Mouse (Mus musculus) stomach, postnatal 0 days (tissue): ENCODE measurements at regions not wholly inside any gene's neighbourhood (a gene's known extent, or its start where the extent isn't known, plus 50 kb on each side); places are given as distances from the start of the nearest gene placed in this dataset.

ENCODE experiments used
- ATAC-seq: fragments of 200-750 bp; cut with Nextera tagmentation; 2 replicates; pipeline ENCODE4 v1.8.0; 2017; ENCODE audit not compliant: low FRiP score, low TSS enrichment
- DNase-seq: peaks from one replicate; pipeline ENCODE4 v3.0.0-alpha.2; 2016; ENCODE audit warnings: low spot score
- H3K27ac ChIP-seq: fragments of 300-500 bp; sonication (generic); replicated peaks from 2 replicates; pipeline ENCODE4 v1.5.1; 2014; ENCODE audit warnings: mild to moderate bottlenecking, control low read depth
- H3K27me3 ChIP-seq: fragments of 300-500 bp; sonication (generic); 2 replicates; pipeline ENCODE4 v1.6.1; 2014; ENCODE audit warnings: low read length; ENCODE audit not compliant: control insufficient read depth, insufficient read depth
- H3K36me3 ChIP-seq: fragments of 300-500 bp; sonication (generic); 2 replicates; pipeline ENCODE4 v1.6.1; 2014; ENCODE audit warnings: low read length, mixed read lengths; ENCODE audit not compliant: control insufficient read depth, insufficient read depth
- H3K4me1 ChIP-seq: fragments of 300-500 bp; sonication (generic); replicated peaks from 2 replicates; pipeline ENCODE4 v1.6.1; 2014; ENCODE audit warnings: antibody characterized with exemption; ENCODE audit not compliant: control insufficient read depth, insufficient read depth
- H3K4me2 ChIP-seq: fragments of 300-500 bp; sonication (generic); replicated peaks from 2 replicates; pipeline ENCODE4 v1.6.1; 2014; ENCODE audit warnings: low read depth, mild to moderate bottlenecking, control low read depth, moderate library complexity
- H3K4me3 ChIP-seq: fragments of 300-500 bp; sonication (generic); 2 replicates; pipeline ENCODE4 v1.5.1; 2014; ENCODE audit warnings: low read depth, low read length, control low read depth
- H3K9ac ChIP-seq: fragments of 300-500 bp; sonication (generic); 2 replicates; pipeline ENCODE4 v1.6.1; 2014; ENCODE audit warnings: mild to moderate bottlenecking, low read length, control low read depth, mixed read lengths
- H3K9me3 ChIP-seq: fragments of 300-500 bp; sonication (generic); 2 replicates; pipeline ENCODE4 v1.6.1; 2016; ENCODE audit warnings: low read length; ENCODE audit not compliant: control insufficient read depth
- CTCF ChIP-seq: IDR thresholded peaks from 2 replicates; pipeline ENCODE4 v1.5.1; 2016; ENCODE audit warnings: antibody characterized with exemption, low read depth, mild to moderate bottlenecking, moderate library complexity
- EP300 ChIP-seq: optimal IDR thresholded peaks from 2 replicates; pipeline ENCODE3; 2016; ENCODE audit warnings: antibody characterized with exemption
- WGBS: fragments of 180-500 bp; shearing (Covaris S2); extraction: QIAGEN DNeasy Blood & Tissue Kit; methylation state at CpG from one replicate; pipeline ENCODE4 v1.1.7; 2014; 5-methylcytosine and 5-hydroxymethylcytosine counted together

DNA sequence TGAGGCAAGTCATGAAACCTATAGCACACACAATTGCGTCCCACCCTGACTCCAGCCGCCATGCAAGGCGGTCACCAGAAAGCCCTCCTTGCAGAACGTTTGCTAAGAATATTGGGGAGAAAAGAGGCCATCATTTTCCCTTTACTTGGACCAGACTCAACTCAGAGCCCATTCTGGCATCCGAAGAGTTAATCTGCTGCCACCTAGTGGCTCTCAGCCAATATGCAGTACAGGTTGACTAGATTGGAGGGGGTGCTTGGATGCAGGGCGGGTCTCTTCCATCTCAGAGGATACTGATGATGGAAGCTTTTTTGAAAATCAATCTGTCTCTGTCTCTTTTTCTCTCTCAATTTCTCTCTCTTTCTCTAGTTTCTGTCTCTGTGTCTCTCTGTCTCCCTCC is 139.6 kb downstream of the Tm2d1 start:
- DNase-seq (peak; percentile 56), ATAC-seq (0 out of 2 replicates have a peak, but pooled peaks have one; percentile 40)
- H3K4me1 ChIP-seq, result no peaks in the 10 kb centered on the region
- H3K36me3 ChIP-seq, result no peaks in the 10 kb centered on the region
- H3K27me3 ChIP-seq, result no peaks in the 10 kb centered on the region
- WGBS, result 11% methylated on average over 6 of the region's 6 CpGs
- no peak for TF ChIP-seq EP300
- peak; percentile 75 for TF ChIP-seq CTCF
- H3K9me3 ChIP-seq, result no peaks in the 10 kb centered on the region
- no peak overlapping the region for H3K4me3 ChIP-seq
- H3K9ac ChIP-seq, result no peak overlapping the region
- H3K4me2 ChIP-seq, result no peak overlapping the region
- no peak overlapping the region for H3K27ac ChIP-seq

- Histone ChIP-seq H3K4me1 (no peaks in the 10 kb centered on the region), H3K27ac (no peak overlapping the region), H3K4me2 (no peak overlapping the region), H3K9me3 (no peaks in the 10 kb centered on the region), H3K27me3 (no peaks in the 10 kb centered on the region), H3K36me3 (no peaks in the 10 kb centered on the region), H3K4me3 (no peak overlapping the region), H3K9ac (no peak overlapping the region)
- WGBS, result 96% methylated on average over 2 of the region's 2 CpGs
- ATAC-seq (no peak), DNase-seq (no peak)
- TF ChIP-seq CTCF (no peak), EP300 (no peak)
Measured at GRCm38 (mm10) chr4:98241921-98242320, 141.2 kb downstream of the Tm2d1 start.

DNA sequence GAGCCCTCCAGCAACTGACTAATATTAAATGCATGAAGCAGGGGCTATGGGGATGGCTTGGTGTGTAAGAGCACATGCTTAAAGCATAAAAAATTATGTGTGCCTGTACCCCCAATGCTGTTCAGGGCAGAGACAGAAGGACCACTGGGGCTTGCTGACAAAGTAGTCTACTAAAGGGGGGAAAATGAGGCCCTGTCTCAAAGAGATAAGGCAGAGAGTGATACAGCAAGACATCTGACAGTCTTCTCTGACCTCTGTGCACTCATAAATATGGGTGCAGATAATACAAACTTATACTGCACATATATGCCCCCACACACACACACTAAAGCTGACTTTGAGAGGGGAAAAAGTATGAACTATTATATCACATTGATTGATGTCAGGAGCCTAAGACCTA is 142.8 kb downstream of the Tm2d1 start:
- no peak for DNase-seq
- H3K9ac ChIP-seq, result no peak overlapping the region
- no peak for TF ChIP-seq EP300
- TF ChIP-seq CTCF, result no peak
- ATAC-seq, result no peak
- H3K4me1 ChIP-seq, result no peaks in the 10 kb centered on the region
- no peaks in the 10 kb centered on the region for H3K36me3 ChIP-seq
- no peaks in the 10 kb centered on the region for H3K27me3 ChIP-seq
- no peak overlapping the region for H3K4me3 ChIP-seq
- no peaks in the 10 kb centered on the region for H3K9me3 ChIP-seq
- H3K4me2 ChIP-seq, result no peak overlapping the region
- H3K27ac ChIP-seq, result no peak overlapping the region

DNA sequence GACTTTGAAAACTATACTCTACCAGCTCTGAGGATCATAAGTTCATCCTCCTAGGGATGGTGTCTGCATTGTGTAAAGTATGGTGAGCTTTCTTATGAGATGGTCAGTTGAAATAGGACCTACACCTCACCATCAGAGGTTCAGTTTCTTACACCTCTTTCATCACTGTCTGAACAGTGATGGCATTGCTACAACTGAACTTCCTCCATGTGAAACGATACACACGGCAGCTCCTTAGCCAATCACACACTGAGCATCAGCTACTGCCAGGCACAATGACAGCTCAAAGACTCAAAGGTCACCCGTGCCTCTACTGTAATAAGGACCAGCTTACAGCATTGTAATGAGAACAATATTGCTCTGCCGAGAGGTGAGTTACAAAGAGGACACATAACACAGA is 145.0 kb downstream of the Tm2d1 start:
- ATAC-seq, result no peak
- no peak for TF ChIP-seq EP300
- no peak for TF ChIP-seq CTCF

DNA sequence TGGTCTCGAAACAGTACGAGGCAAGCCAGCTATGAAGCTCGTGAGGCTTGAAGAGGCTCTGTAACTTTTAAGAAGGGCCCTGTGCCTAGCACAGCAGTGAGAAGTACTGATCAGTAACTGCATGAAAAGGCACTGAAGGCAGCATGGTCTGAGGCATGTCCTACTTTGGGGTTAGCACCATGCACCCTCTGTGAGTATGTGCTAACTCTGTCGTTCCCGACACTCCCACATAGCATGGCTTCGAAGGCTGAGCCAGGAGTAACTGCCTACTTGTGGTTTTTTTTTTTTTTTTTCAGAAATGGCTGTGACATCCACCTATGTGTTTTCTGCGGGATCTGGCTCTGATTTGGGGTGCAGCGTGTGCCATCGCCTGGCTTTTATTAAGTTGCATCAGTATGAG is 145.6 kb downstream of the Tm2d1 start:
- no peak overlapping the region for H3K27ac ChIP-seq
- no peak overlapping the region for H3K4me2 ChIP-seq
- no peak for DNase-seq

More for the DNA sequence above, 145.0 kb downstream of the Tm2d1 start:
- Histone ChIP-seq H3K36me3 (no peaks in the 10 kb centered on the region), H3K9ac (no peak overlapping the region), H3K27ac (no peak overlapping the region), H3K27me3 (no peaks in the 10 kb centered on the region), H3K4me3 (no peak overlapping the region), H3K9me3 (no peaks in the 10 kb centered on the region), H3K4me1 (no peaks in the 10 kb centered on the region), H3K4me2 (no peak overlapping the region)
- DNase-seq, result no peak
- 76% methylated on average over 4 of the region's 4 CpGs for WGBS

GRCm38 (mm10) chr4:98236006-98236783 is 146.9 kb downstream of the Tm2d1 start:
- H3K36me3 ChIP-seq, result no peaks in the 10 kb centered on the region
- H3K4me3 ChIP-seq, result no peak overlapping the region
- DNase-seq (peak; percentile 34), ATAC-seq (peak; percentile 73)
- H3K9ac ChIP-seq, result no peak overlapping the region
- no peaks in the 10 kb centered on the region for H3K9me3 ChIP-seq
- H3K4me2 ChIP-seq, result 0 out of 2 replicates have a peak overlapping the region, but pooled peaks have one; percentile 8
- H3K4me1 ChIP-seq, result no peaks in the 10 kb centered on the region
- no peaks in the 10 kb centered on the region for H3K27me3 ChIP-seq
- TF ChIP-seq CTCF (no peak), EP300 (no peak)
- 46% methylated on average over 12 of the region's 12 CpGs for WGBS
- H3K27ac ChIP-seq, result no peak overlapping the region

More for the DNA sequence above, 145.6 kb downstream of the Tm2d1 start:
- H3K36me3 ChIP-seq, result no peaks in the 10 kb centered on the region
- no peaks in the 10 kb centered on the region for H3K4me1 ChIP-seq
- no peaks in the 10 kb centered on the region for H3K27me3 ChIP-seq
- TF ChIP-seq CTCF (no peak), EP300 (no peak)
- H3K9me3 ChIP-seq, result no peaks in the 10 kb centered on the region
- 83% methylated on average over 9 of the region's 9 CpGs for WGBS
- no peak for ATAC-seq
- H3K9ac ChIP-seq, result no peak overlapping the region
- H3K4me3 ChIP-seq, result no peak overlapping the region
